Mouse (Mus musculus) spleen, adult 2 months (tissue): Measurements from ENCODE around the gene Stard10.

Source experiments
- CTCF ChIP-seq: fragments of 200-500 bp; IDR thresholded peaks from 2 replicates; pipeline ENCODE4 v1.5.1; 2011; ENCODE audit warnings: mild to moderate bottlenecking, inconsistent platforms; ENCODE audit not compliant: insufficient read depth, insufficient read length, insufficient replicate concordance; ENCODE audit errors: extremely low read depth
- POLR2A ChIP-seq: fragments of 200-500 bp; IDR thresholded peaks from 2 replicates; pipeline ENCODE4 v1.6.1; 2011; ENCODE audit warnings: low read depth, low read length, inconsistent platforms

DNA sequence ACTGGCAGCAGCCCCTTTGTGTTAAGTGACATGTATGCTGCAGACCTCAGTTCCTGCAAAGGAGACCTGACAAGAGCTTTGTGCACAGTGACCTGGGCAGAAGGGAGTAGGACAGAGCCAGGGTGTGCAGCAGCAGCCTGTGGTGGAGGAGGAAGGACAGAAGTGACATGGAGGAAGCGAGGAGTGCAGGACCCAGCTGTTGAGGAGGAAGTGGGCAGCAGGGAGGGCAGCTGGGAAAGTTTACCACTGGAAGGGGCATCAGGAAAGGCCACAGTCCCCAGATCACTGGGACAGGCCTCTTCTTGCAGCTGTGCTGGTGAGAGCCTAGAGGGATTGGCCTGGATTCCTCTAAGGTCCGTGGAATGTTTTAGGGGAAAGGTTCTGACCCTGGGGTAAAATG lies 62.8 kb downstream of the Stard10 start:
- TF ChIP-seq CTCF = no peak
- no peak for TF ChIP-seq POLR2A
